Mouse (Mus musculus) CD4-positive helper T cell, adult 2 months (primary cell): ENCODE data around the gene Ndufb10.
A peak's percentile ranks its signal among the peaks of the same experiment; 100 is the strongest.

ENCODE experiments used
- DNase-seq: peaks from one replicate; pipeline ENCODE4 v3.0.0-alpha.2; 2012; ENCODE audit warnings: low read depth, missing footprints, low spot score

The Ndufb10 gene

GRCm38 (mm10) chr17:24724184-24724583 is at the start of gene Ndufb10:
Ndufb10 (minus strand) TSS chr17:24724478.
- peak; percentile 93 for DNase-seq

GRCm38 (mm10) chr17:24773241-24773640 is 49.0 kb upstream of the Ndufb10 start:
- DNase-seq, result no peak

GRCm38 (mm10) chr17:24769146-24769545 is 44.9 kb upstream of the Ndufb10 start:
- DNase-seq, result no peak

- DNase-seq, result no peak
These were observed 42.1 kb upstream of the Ndufb10 start for GRCm38 (mm10) chr17:24766266-24766875.

GRCm38 (mm10) chr17:24765016-24765905 is 41.0 kb upstream of the Ndufb10 start:
- DNase-seq, result no peak

- DNase-seq, result no peak
These were observed 36.8 kb upstream of the Ndufb10 start for GRCm38 (mm10) chr17:24761121-24761520.

- no peak for DNase-seq
These were observed 33.1 kb upstream of the Ndufb10 start for GRCm38 (mm10) chr17:24757394-24757793.

- DNase-seq, result peak; percentile 34
These were observed 28.4 kb upstream of the Ndufb10 start, which contains the start of gene Hs3st6 for GRCm38 (mm10) chr17:24752415-24753394. Hs3st6 (plus strand) TSS chr17:24752988.

GRCm38 (mm10) chr17:24751528-24751927 is 27.2 kb upstream of the Ndufb10 start:
- no peak for DNase-seq

GRCm38 (mm10) chr17:24746986-24747385 is 22.7 kb upstream of the Ndufb10 start:
- no peak for DNase-seq

GRCm38 (mm10) chr17:24745526-24746497 is 21.5 kb upstream of the Ndufb10 start:
- peak; percentile 85 for DNase-seq

GRCm38 (mm10) chr17:24744381-24744780 is 20.1 kb upstream of the Ndufb10 start:
- DNase-seq, result no peak

- no peak for DNase-seq
These were observed 19.6 kb upstream of the Ndufb10 start for GRCm38 (mm10) chr17:24743896-24744295.

- DNase-seq, result no peak
These were observed 18.0 kb upstream of the Ndufb10 start for GRCm38 (mm10) chr17:24742307-24742706.

- no peak for DNase-seq
These were observed 15.6 kb upstream of the Ndufb10 start for GRCm38 (mm10) chr17:24739926-24740325.

GRCm38 (mm10) chr17:24738238-24738637 is 14.0 kb upstream of the Ndufb10 start:
- no peak for DNase-seq

- DNase-seq, result no peak
These were observed 13.0 kb upstream of the Ndufb10 start for GRCm38 (mm10) chr17:24737135-24737810.

GRCm38 (mm10) chr17:24736330-24737051 is 12.2 kb upstream of the Ndufb10 start, which contains the start of gene Msrb1:
Msrb1 (plus strand) TSS chr17:24736642.
- peak; percentile 96 for DNase-seq

- DNase-seq, result no peak
These were observed 11.2 kb upstream of the Ndufb10 start for GRCm38 (mm10) chr17:24735446-24735845.
